Mouse (Mus musculus): ENCODE data around the gene Rgs16.
"Not testable (repeated sequence)": the region's sequence is repeated elsewhere in the genome, so short reads cannot be mapped to it uniquely, and the experiment has no call there.

Gene Rgs16

GRCm38 (mm10) chr1:153749211-153749801, 9.2 kb downstream of the Rgs16 start, which contains the start of gene Rnasel:
Gene Rnasel (plus strand): TSS chr1:153749426.
- in situ Hi-C loops (cut with MboI, MseI) = loop anchor here (5.0 kb wide), 1 partner anchor 192 kb away; no protein-coding TSS in a partner anchor

- in situ Hi-C loops (cut with MboI, MseI) = loop anchor here (5.0 kb wide), 2 partner anchors 57 to 97 kb away; no protein-coding TSS in a partner anchor
Observed at GRCm38 (mm10) chr1:153750054-153750453, 9.9 kb downstream of the Rgs16 start.

GRCm38 (mm10) chr1:153751763-153752301, 11.7 kb downstream of the Rgs16 start:
- in situ Hi-C loops (cut with MboI, MseI) = loop anchor here (5.0 kb wide), 2 partner anchors 55 to 95 kb away; no protein-coding TSS in a partner anchor

GRCm38 (mm10) chr1:153752521-153752920, 12.4 kb downstream of the Rgs16 start:
- in situ Hi-C loops (cut with MboI, MseI) = loop anchor here (5.0 kb wide), 2 partner anchors 55 to 95 kb away; no protein-coding TSS in a partner anchor

GRCm38 (mm10) chr1:153753725-153754464, 13.7 kb downstream of the Rgs16 start:
- in situ Hi-C loops (cut with MboI, MseI) = loop anchor here (5.0 kb wide), 2 partner anchors 53 to 93 kb away; no protein-coding TSS in a partner anchor

- in situ Hi-C loops (cut with MboI, MseI) = no loop called here
Observed at GRCm38 (mm10) chr1:153764136-153764535, 24.0 kb downstream of the Rgs16 start.

GRCm38 (mm10) chr1:153766298-153766697, 26.1 kb downstream of the Rgs16 start:
- in situ Hi-C loops (cut with MboI, MseI) = no loop called here

GRCm38 (mm10) chr1:153767281-153767680, 27.1 kb downstream of the Rgs16 start:
- in situ Hi-C loops (cut with MboI, MseI) = no loop called here

GRCm38 (mm10) chr1:153768465-153768864, 28.3 kb downstream of the Rgs16 start:
- in situ Hi-C loops (cut with MboI, MseI) = no loop called here

- in situ Hi-C loops (cut with MboI, MseI) = not testable (repeated sequence)
Observed at GRCm38 (mm10) chr1:153769571-153769970, 29.4 kb downstream of the Rgs16 start.

- in situ Hi-C loops (cut with MboI, MseI) = no loop called here
Observed at GRCm38 (mm10) chr1:153769998-153770775, 30.0 kb downstream of the Rgs16 start.

GRCm38 (mm10) chr1:153770776-153771167, 30.6 kb downstream of the Rgs16 start:
- in situ Hi-C loops (cut with MboI, MseI) = no loop called here

GRCm38 (mm10) chr1:153775174-153775573, 35.0 kb downstream of the Rgs16 start:
- in situ Hi-C loops (cut with MboI, MseI) = loop anchor here (5.0 to 25.0 kb wide), 2 partner anchors 593 to 1238 kb away; no protein-coding TSS in a partner anchor

GRCm38 (mm10) chr1:153776257-153776656, 36.1 kb downstream of the Rgs16 start:
- in situ Hi-C loops (cut with MboI, MseI) = loop anchor here (5.0 to 25.0 kb wide), 2 partner anchors 594 to 1239 kb away; no protein-coding TSS in a partner anchor

GRCm38 (mm10) chr1:153778205-153778604, 38.1 kb downstream of the Rgs16 start:
- in situ Hi-C loops (cut with MboI, MseI) = loop anchor here (5.0 to 25.0 kb wide), 2 partner anchors 596 to 1241 kb away; no protein-coding TSS in a partner anchor

GRCm38 (mm10) chr1:153783339-153783738, 43.2 kb downstream of the Rgs16 start:
- in situ Hi-C loops (cut with MboI, MseI) = loop anchor here (25.0 kb wide), 1 partner anchor 1246 kb away; no protein-coding TSS in a partner anchor

GRCm38 (mm10) chr1:153785608-153786007, 45.5 kb downstream of the Rgs16 start:
- in situ Hi-C loops (cut with MboI, MseI) = loop anchor here (25.0 kb wide), 1 partner anchor 1248 kb away; no protein-coding TSS in a partner anchor

GRCm38 (mm10) chr1:153790708-153791107, 50.6 kb downstream of the Rgs16 start:
- in situ Hi-C loops (cut with MboI, MseI) = loop anchor here (25.0 kb wide), 1 partner anchor 1253 kb away; no protein-coding TSS in a partner anchor

- in situ Hi-C loops (cut with MboI, MseI) = loop anchor here (25.0 kb wide), 1 partner anchor 1257 kb away; no protein-coding TSS in a partner anchor
Observed at GRCm38 (mm10) chr1:153794241-153794640, 54.1 kb downstream of the Rgs16 start.

Measured in regulatory T cell (primary cell).